22 mouse cellular contexts compared by ENCODE assay signal in genomic region chr16:32824061-32824460, GRCm38 (mm10). TPM values are rescaled to one million over a fixed set of nuclear protein-coding genes. Genes with fewer than 3 reads are reported as not detected.
"Had no signal": no experiment of that assay in that cellular context is flagged by ENCODE, and none has a peak within 500 bp of the region (broad histone marks: within the 10 kb centered on the region; RNA-seq: fewer than 3 reads in every experiment).

No protein-coding gene starts in this region.

- H3K4me1 ChIP-seq: neural tube, embryonic 13.5 days; neural tube, embryonic 15.5 days had no signal

- H3K4me3 ChIP-seq: neural tube, embryonic 13.5 days; neural tube, embryonic 15.5 days; stomach, embryonic 15.5 days had no signal

- H3K9ac ChIP-seq: neural tube, embryonic 13.5 days; neural tube, embryonic 15.5 days; stomach, embryonic 15.5 days had no signal

- H3K27ac ChIP-seq: neural tube, embryonic 13.5 days; neural tube, embryonic 15.5 days; stomach, embryonic 15.5 days; stomach, postnatal 0 days had no signal

- H3K9me3 ChIP-seq: neural tube, embryonic 13.5 days; neural tube, embryonic 15.5 days; stomach, embryonic 15.5 days had no signal

- H3K27me3 ChIP-seq: neural tube, embryonic 13.5 days; neural tube, embryonic 15.5 days; stomach, embryonic 15.5 days had no signal

- DNase-seq: retina, postnatal 1 day; right cerebral cortex, adult 18-20 months; right cerebral cortex, postnatal 14 days; right cerebral cortex, postnatal 25 days; right cerebral cortex, postnatal 4 days; spleen, adult 18-20 months; thymus, adult 18-20 months; thymus, adult 2 months; thymus, postnatal 14 days; thymus, postnatal 25 days; thymus, postnatal 36 days; thymus, postnatal 4 days had no signal

- H3K4me2 ChIP-seq: neural tube, embryonic 13.5 days; neural tube, embryonic 15.5 days; stomach, embryonic 15.5 days had no signal

RNA-seq across cellular contexts. Expression of gene Smbd1, which starts 13.8 kb away (rescaled TPM):
- total RNA-seq: neutrophil, adult 5-6 weeks had no signal
- polyA plus RNA-seq: neural tube, embryonic 13.5 days; neural tube, embryonic 14.5 days; neural tube, embryonic 15.5 days; spleen, adult 2 months; stomach, embryonic 14.5 days; testis, adult 2 months; urinary bladder, adult 2 months had no signal

RNA-seq across cellular contexts. Expression of gene Muc20, which starts 26.8 kb away (rescaled TPM):
- polyA plus RNA-seq: neural tube, embryonic 13.5 days; neural tube, embryonic 14.5 days; neural tube, embryonic 15.5 days; spleen, adult 2 months; stomach, embryonic 14.5 days had no signal
